Mouse (Mus musculus) forebrain, postnatal 0 days (tissue): Measurements from ENCODE around the gene Slc35e1. TPM values are rescaled to one million over a fixed set of nuclear protein-coding genes. Genes with fewer than 3 reads are reported as not detected.

Experiments
- ATAC-seq: fragments of 200-750 bp; cut with Nextera tagmentation; 2 replicates; pipeline ENCODE4 v1.8.0; 2017; ENCODE audit warnings: mild to moderate bottlenecking, moderate library complexity
- DNase-seq: peaks from one replicate; pipeline ENCODE4 v3.0.0-alpha.2; 2015
- H3K27ac ChIP-seq: fragments of 300-500 bp; sonication (generic); 2 replicates; pipeline ENCODE4 v1.5.1; 2014; ENCODE audit warnings: low read depth, mild to moderate bottlenecking, antibody characterized with exemption, low read length, moderate library complexity, mixed read lengths
- H3K27me3 ChIP-seq: fragments of 300-500 bp; sonication (generic); 2 replicates; pipeline ENCODE4 v1.6.1; 2014; ENCODE audit warnings: mild to moderate bottlenecking, low read length, mixed read lengths; ENCODE audit not compliant: insufficient read depth
- H3K36me3 ChIP-seq: fragments of 300-500 bp; sonication (generic); 2 replicates; pipeline ENCODE4 v1.6.1; 2014; ENCODE audit warnings: mild to moderate bottlenecking, moderate library complexity; ENCODE audit not compliant: insufficient read depth
- H3K4me1 ChIP-seq: fragments of 300-500 bp; sonication (generic); 2 replicates; pipeline ENCODE4 v1.6.1; 2014; ENCODE audit warnings: antibody characterized with exemption; ENCODE audit not compliant: insufficient read depth
- H3K4me2 ChIP-seq: fragments of 300-500 bp; sonication (generic); 2 replicates; pipeline ENCODE4 v1.6.1; 2014; ENCODE audit warnings: low read depth, mild to moderate bottlenecking, moderate library complexity
- H3K4me3 ChIP-seq: fragments of 300-500 bp; sonication (generic); 2 replicates; pipeline ENCODE4 v1.5.1; 2014; ENCODE audit warnings: low read depth, low read length, mixed read lengths
- H3K9ac ChIP-seq: fragments of 300-500 bp; sonication (generic); 2 replicates; pipeline ENCODE4 v1.6.1; 2014; ENCODE audit warnings: mild to moderate bottlenecking
- H3K9me3 ChIP-seq: fragments of 300-500 bp; sonication (generic); 2 replicates; pipeline ENCODE4 v1.6.1; 2016; ENCODE audit warnings: low read length
- CTCF ChIP-seq: sonication (generic); IDR thresholded peaks from 2 replicates; pipeline ENCODE4 v1.5.1; 2016; ENCODE audit warnings: antibody characterized with exemption, control low read depth, low read depth
- WGBS: fragments of 180-500 bp; shearing (Covaris S2); extraction: QIAGEN DNeasy Blood & Tissue Kit; methylation state at CpG from one replicate; pipeline ENCODE4 v1.1.7; 2014; 5-methylcytosine and 5-hydroxymethylcytosine counted together
- polyA plus RNA-seq: library from polyadenylated mRNA; unstranded; fragments of >200 nt; fragmentation: Nextera tagmentation; extraction: Ambion mirVana; gene quantifications from 2 replicates; pipeline ENCODE4 v1.2.1, GENCODE M21; 2015
- total RNA-seq: library from RNA; depleted of rRNA; stranded (reverse); fragments of >200 nt; gene quantifications from 2 replicates; pipeline ENCODE4 v1.2.3, GENCODE M21; 2014

The Slc35e1 gene
- total and polyA plus RNA-seq, 2 experiments from 2014 or later: 12.2 to 55.1 TPM

GRCm38 (mm10) chr8:72512648-72513047 is 20.2 kb upstream of the Slc35e1 start:
- H3K27ac ChIP-seq: no peak overlapping the region
- 84% methylated on average over 1 of the region's 1 CpGs for WGBS
- H3K9ac ChIP-seq: no peak overlapping the region
- H3K4me3 ChIP-seq: no peak overlapping the region
- TF ChIP-seq CTCF: no peak
- H3K27me3 ChIP-seq: no peaks in the 10 kb centered on the region
- no peak overlapping the region for H3K4me2 ChIP-seq
- DNase-seq: no peak
- no peaks in the 10 kb centered on the region for H3K9me3 ChIP-seq
- no peak for ATAC-seq
- no peaks in the 10 kb centered on the region for H3K36me3 ChIP-seq
- H3K4me1 ChIP-seq: no peaks in the 10 kb centered on the region

- Histone ChIP-seq H3K4me3 (no peak overlapping the region), H3K4me1 (no peaks in the 10 kb centered on the region), H3K27ac (no peak overlapping the region), H3K9me3 (no peaks in the 10 kb centered on the region), H3K36me3 (no peaks in the 10 kb centered on the region), H3K9ac (no peak overlapping the region), H3K27me3 (no peaks in the 10 kb centered on the region), H3K4me2 (no peak overlapping the region)
- no peak for TF ChIP-seq CTCF
- ATAC-seq: no peak
- DNase-seq: no peak
- WGBS: 70% methylated on average over 1 of the region's 1 CpGs
Measured at GRCm38 (mm10) chr8:72507505-72507904, 15.1 kb upstream of the Slc35e1 start.

GRCm38 (mm10) chr8:72504637-72505314 is 12.4 kb upstream of the Slc35e1 start:
- Histone ChIP-seq H3K4me3 (no peak overlapping the region), H3K36me3 (no peaks in the 10 kb centered on the region), H3K4me1 (no peaks in the 10 kb centered on the region), H3K4me2 (no peak overlapping the region), H3K27ac (no peak overlapping the region), H3K9ac (no peak overlapping the region), H3K9me3 (no peaks in the 10 kb centered on the region), H3K27me3 (no peaks in the 10 kb centered on the region)
- ATAC-seq (no peak), DNase-seq (no peak)
- TF ChIP-seq CTCF: no peak

- Histone ChIP-seq H3K4me2 (no peak overlapping the region), H3K4me1 (no peaks in the 10 kb centered on the region), H3K27ac (no peak overlapping the region), H3K27me3 (no peaks in the 10 kb centered on the region), H3K36me3 (no peaks in the 10 kb centered on the region), H3K9ac (no peak overlapping the region), H3K9me3 (no peaks in the 10 kb centered on the region), H3K4me3 (no peak overlapping the region)
- ATAC-seq (peak; percentile 76), DNase-seq (peak; percentile 49)
- no peak for TF ChIP-seq CTCF
Measured at GRCm38 (mm10) chr8:72504137-72504536, 11.7 kb upstream of the Slc35e1 start.

GRCm38 (mm10) chr8:72500521-72500931 is 8.1 kb upstream of the Slc35e1 start:
- Histone ChIP-seq H3K4me1 (no peaks in the 10 kb centered on the region), H3K36me3 (peaks cover 17% of the 10 kb centered on the region), H3K4me2 (no peak overlapping the region), H3K9ac (no peak overlapping the region), H3K27ac (no peak overlapping the region), H3K27me3 (no peaks in the 10 kb centered on the region), H3K9me3 (no peaks in the 10 kb centered on the region), H3K4me3 (no peak overlapping the region)
- WGBS: 78% methylated on average over 1 of the region's 1 CpGs
- ATAC-seq: no peak
- TF ChIP-seq CTCF: no peak
- DNase-seq: no peak

- no peak for DNase-seq
- no peak for TF ChIP-seq CTCF
- Histone ChIP-seq H3K27me3 (no peaks in the 10 kb centered on the region), H3K4me3 (no peak overlapping the region), H3K36me3 (peaks cover 24% of the 10 kb centered on the region), H3K27ac (no peak overlapping the region), H3K4me1 (no peaks in the 10 kb centered on the region), H3K9me3 (no peaks in the 10 kb centered on the region), H3K9ac (no peak overlapping the region), H3K4me2 (no peak overlapping the region)
- 94% methylated on average over 2 of the region's 2 CpGs for WGBS
- no peak for ATAC-seq
Measured at GRCm38 (mm10) chr8:72499521-72500284, 7.3 kb upstream of the Slc35e1 start.

- Histone ChIP-seq H3K9ac (no peak overlapping the region), H3K27ac (no peak overlapping the region), H3K9me3 (no peaks in the 10 kb centered on the region), H3K36me3 (peaks cover 24% of the 10 kb centered on the region), H3K4me1 (no peaks in the 10 kb centered on the region), H3K27me3 (no peaks in the 10 kb centered on the region), H3K4me3 (no peak overlapping the region), H3K4me2 (no peak overlapping the region)
- 94% methylated on average over 4 of the region's 4 CpGs for WGBS
- no peak for DNase-seq
- no peak for TF ChIP-seq CTCF
- ATAC-seq: no peak
Measured at GRCm38 (mm10) chr8:72498527-72498926, 6.1 kb upstream of the Slc35e1 start.
